In the genomic region with DNA sequence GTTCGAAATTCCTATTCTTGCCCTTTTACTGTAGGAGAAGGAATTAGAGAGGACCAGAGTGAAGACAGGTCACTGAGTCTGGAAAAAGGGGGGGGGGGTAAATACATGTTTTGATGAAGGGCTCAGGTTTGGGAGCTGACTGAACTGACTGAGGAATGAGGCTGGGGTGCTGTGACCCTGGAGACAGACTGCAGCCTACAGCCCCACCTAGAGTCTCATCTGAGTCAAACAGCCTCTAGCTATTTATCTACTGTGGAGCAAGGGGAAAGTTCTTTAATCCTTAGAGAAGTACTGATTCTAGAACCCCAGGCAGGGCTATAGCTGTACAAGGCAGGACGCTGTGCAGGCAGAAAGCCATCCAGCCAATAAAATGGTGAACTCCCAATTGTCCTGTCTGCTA, we compare ENCODE assay signal across 16 mouse cellular contexts.
A peak's percentile ranks its signal among the peaks of the same experiment; 100 is the strongest.
DNase-seq lines count a peak whose midpoint lies in the region; ATAC-seq and TF ChIP-seq lines count a peak whose summit lies in the region.
"Had no signal": no experiment of that assay in that cellular context is flagged by ENCODE, and none has a peak within 500 bp of the region (broad histone marks: within the 10 kb centered on the region; RNA-seq: fewer than 3 reads in every experiment).

No protein-coding gene starts in this region.

- TF ChIP-seq EP300 in MEL (IDR thresholded peaks at IDR 0.05; ENCODE audit: low read depth in 1 of 2, low read length in 2 of 2), result no peak

- no peak overlapping the region for H3K4me3 ChIP-seq in heart, embryonic 14.5 days (ENCODE audit: control insufficient read depth in 1 of 2, insufficient read depth in 1 of 2, low read depth in 1 of 2, low read length in 2 of 2)
- no peak overlapping the region for H3K4me3 ChIP-seq in lung, adult 2 months (replicated peaks; ENCODE audit: extremely low read depth, low read depth, low read length)
- H3K4me3 ChIP-seq in MEL (ENCODE audit: control insufficient read depth in 1 of 2, insufficient read depth in 1 of 2, low read depth in 2 of 2, low read length in 2 of 2), result no peak overlapping the region
- no peak overlapping the region for H3K4me3 ChIP-seq in forebrain, embryonic 16.5 days (replicated peaks; ENCODE audit: low read length)
- H3K4me3 ChIP-seq: embryonic facial prominence, embryonic 13.5 days; liver, embryonic 13.5 days; neural tube, embryonic 15.5 days; stomach, embryonic 15.5 days had no signal

- no peak overlapping the region for H3K9ac ChIP-seq in heart, embryonic 14.5 days (ENCODE audit: low read length)
- no peak overlapping the region for H3K9ac ChIP-seq in MEL (ENCODE audit: control insufficient read depth, low read depth, low read length, poor library complexity, severe bottlenecking)
- H3K9ac ChIP-seq in forebrain, embryonic 16.5 days (replicated peaks; ENCODE audit: low read depth, low read length), result no peak overlapping the region
- H3K9ac ChIP-seq: embryonic facial prominence, embryonic 13.5 days; liver, embryonic 13.5 days; neural tube, embryonic 15.5 days; stomach, embryonic 15.5 days had no signal

- peak overlapping the region; percentile 56 to 88; a peak in 3 of 4 replicates for H3K27ac ChIP-seq in heart, embryonic 14.5 days (replicated peaks in 1 of 2; ENCODE audit: control insufficient read depth in 1 of 2, insufficient read depth in 1 of 2, low read depth in 2 of 2, low read length in 2 of 2)
- no peak overlapping the region for H3K27ac ChIP-seq in MEL (ENCODE audit: control insufficient read depth, low read depth, low read length)
- no peak overlapping the region for H3K27ac ChIP-seq in forebrain, embryonic 16.5 days (ENCODE audit: low read length)
- H3K27ac ChIP-seq: embryonic facial prominence, embryonic 13.5 days; liver, embryonic 13.5 days; neural tube, embryonic 15.5 days; stomach, embryonic 15.5 days had no signal

- peak; percentile 39 for TF ChIP-seq RAD21 in MEL (IDR thresholded peaks at IDR 0.05; ENCODE audit: low read depth, low read length)

- no peak for TF ChIP-seq POLR2A in lung, adult 2 months (IDR thresholded peaks at IDR 0.05; ENCODE audit: borderline replicate concordance, extremely low read depth, low read depth, low read length)
- no peak for TF ChIP-seq POLR2A in MEL (IDR thresholded peaks at IDR 0.05; ENCODE audit: control insufficient read depth in 1 of 2, insufficient read depth in 1 of 2, low read depth in 1 of 2, low read length in 2 of 2, poor library complexity in 1 of 2)

- no peaks in the 10 kb centered on the region for H3K27me3 ChIP-seq in heart, embryonic 14.5 days (ENCODE audit: control insufficient read depth, insufficient read depth, low read length)
- H3K27me3 ChIP-seq in MEL (ENCODE audit: control insufficient read depth in 1 of 2, insufficient read depth in 2 of 2, low read length in 2 of 2), result no peaks in the 10 kb centered on the region
- H3K27me3 ChIP-seq in forebrain, embryonic 16.5 days (replicated peaks; ENCODE audit: control insufficient read depth, insufficient read depth, low read length), result no peaks in the 10 kb centered on the region
- H3K27me3 ChIP-seq: embryonic facial prominence, embryonic 13.5 days; liver, embryonic 13.5 days; neural tube, embryonic 15.5 days; stomach, embryonic 15.5 days had no signal

- H3K4me2 ChIP-seq in heart, embryonic 14.5 days (ENCODE audit: low read length), result no peak overlapping the region
- H3K4me2 ChIP-seq in forebrain, embryonic 16.5 days (ENCODE audit: low read length), result no peak overlapping the region
- H3K4me2 ChIP-seq: embryonic facial prominence, embryonic 13.5 days; liver, embryonic 13.5 days; neural tube, embryonic 15.5 days; stomach, embryonic 15.5 days had no signal

- H3K9me3 ChIP-seq in heart, embryonic 14.5 days (ENCODE audit: control insufficient read depth, low read length), result no peaks in the 10 kb centered on the region
- H3K9me3 ChIP-seq in MEL (replicated peaks; ENCODE audit: insufficient read depth, low read length), result no peaks in the 10 kb centered on the region
- no peaks in the 10 kb centered on the region for H3K9me3 ChIP-seq in forebrain, embryonic 16.5 days (ENCODE audit: control insufficient read depth, low read length)
- H3K9me3 ChIP-seq: embryonic facial prominence, embryonic 13.5 days; liver, embryonic 13.5 days; neural tube, embryonic 15.5 days; stomach, embryonic 15.5 days had no signal

- ATAC-seq in heart, embryonic 14.5 days (ENCODE audit: insufficient number of reproducible peaks, insufficient read depth, low FRiP score, low read depth), result no peak
- peak; percentile 45; the same call in 1 of the 2 replicates for ATAC-seq in forebrain, embryonic 16.5 days
- no peak for ATAC-seq in erythroblast, adult 5-6 weeks (replicated peaks; ENCODE audit: low FRiP score, poor library complexity, severe bottlenecking)

- 79% methylated on average over 2 of the region's 2 CpGs for WGBS in heart, embryonic 14.5 days
- 75% methylated on average over 2 of the region's 2 CpGs for WGBS in lung, adult 2 months
- WGBS in forebrain, embryonic 16.5 days, result 71% methylated on average over 2 of the region's 2 CpGs

- no peak for DNase-seq in heart, postnatal 4 days
- DNase-seq in lung, adult 2 months, result no peak
- no peak for DNase-seq in lung, postnatal 10 days
- DNase-seq in MEL (ENCODE audit: low read depth, low spot score), result peak; percentile 11
- DNase-seq in thymus, postnatal 25 days, result no peak
- DNase-seq: adrenal gland, adult 8-10 months; kidney, adult 8-10 months; liver, embryonic 13.5 days; midbrain, embryonic 14.5 days; right cerebral cortex, postnatal 14 days had no signal

- peak; percentile 17; the same call in 1 of the 2 replicates for TF ChIP-seq CTCF in lung, adult 2 months (IDR thresholded peaks at IDR 0.05; ENCODE audit: insufficient read depth, low read length)
- TF ChIP-seq CTCF in MEL (IDR thresholded peaks at IDR 0.05 in 2 of 3, conservative IDR thresholded peaks at IDR 0.05 in 1 of 3; ENCODE audit: control insufficient read depth in 1 of 3, insufficient read depth in 1 of 3, low read depth in 2 of 3, low read length in 3 of 3, poor library complexity in 1 of 3, severe bottlenecking in 1 of 3), result peak in 2 of 3 experiments; percentile 8 to 38; a peak in 4 of 6 replicates

- H3K79me2 ChIP-seq in MEL (ENCODE audit: control insufficient read depth, insufficient read depth, low read length, poor library complexity), result no peaks in the 10 kb centered on the region

- H3K36me3 ChIP-seq in heart, embryonic 14.5 days (ENCODE audit: control insufficient read depth, insufficient read depth, low read length), result no peaks in the 10 kb centered on the region
- no peaks in the 10 kb centered on the region for H3K36me3 ChIP-seq in MEL (ENCODE audit: control insufficient read depth in 1 of 2, insufficient read depth in 2 of 2, low read length in 2 of 2)
- no peaks in the 10 kb centered on the region for H3K36me3 ChIP-seq in forebrain, embryonic 16.5 days (ENCODE audit: control insufficient read depth, insufficient read depth)
- H3K36me3 ChIP-seq: embryonic facial prominence, embryonic 13.5 days; liver, embryonic 13.5 days; neural tube, embryonic 15.5 days; stomach, embryonic 15.5 days had no signal

- peaks cover 14 to 25% of the 10 kb centered on the region in 2 experiments for H3K4me1 ChIP-seq in heart, embryonic 14.5 days (ENCODE audit: control insufficient read depth in 2 of 2, insufficient read depth in 2 of 2, low read length in 2 of 2)
- no peaks in the 10 kb centered on the region for H3K4me1 ChIP-seq in lung, adult 2 months (ENCODE audit: control insufficient read depth, insufficient read depth, low read length)
- no peaks in the 10 kb centered on the region for H3K4me1 ChIP-seq in MEL (ENCODE audit: control insufficient read depth in 1 of 2, insufficient read depth in 2 of 2, low read length in 2 of 2)
- 0 out of 2 replicates have a peak, but pooled peaks cover 5% of the 10 kb centered on the region for H3K4me1 ChIP-seq in forebrain, embryonic 16.5 days (replicated peaks; ENCODE audit: control insufficient read depth, insufficient read depth, low read length)
- H3K4me1 ChIP-seq: liver, embryonic 13.5 days; stomach, embryonic 15.5 days had no signal

TF ChIP-seq in MEL, 35 proteins besides CTCF, POLR2A, EP300 and RAD21:
- TF ChIP-seq NRF1 (IDR thresholded peaks at IDR 0.05; ENCODE audit: insufficient read depth, low read depth, low read length, poor library complexity, severe bottlenecking), result no peak
- no peak for TF ChIP-seq CHD1 (IDR thresholded peaks at IDR 0.05; ENCODE audit: low read depth, low read length)
- TF ChIP-seq SIN3A (IDR thresholded peaks at IDR 0.05; ENCODE audit: low read length), result no peak
- no peak for TF ChIP-seq TCF12 (IDR thresholded peaks at IDR 0.05; ENCODE audit: low read depth, low read length)
- no peak for TF ChIP-seq MEF2A (IDR thresholded peaks at IDR 0.05; ENCODE audit: extremely low read depth, insufficient replicate concordance, low read depth, low read length, poor library complexity, severe bottlenecking)
- no peak for TF ChIP-seq USF1 (IDR thresholded peaks at IDR 0.05; ENCODE audit: low read depth, low read length)
- TF ChIP-seq RCOR1 (IDR thresholded peaks at IDR 0.05; ENCODE audit: low read depth, low read length), result no peak
- no peak for TF ChIP-seq MXI1 (IDR thresholded peaks at IDR 0.05; ENCODE audit: low read depth, low read length)
- no peak for TF ChIP-seq JUND (IDR thresholded peaks at IDR 0.05; ENCODE audit: low read depth, low read length)
- no peak for TF ChIP-seq BHLHE40 (IDR thresholded peaks at IDR 0.05; ENCODE audit: borderline replicate concordance, low read depth, low read length)
- no peak for TF ChIP-seq ETS1 (IDR thresholded peaks at IDR 0.05; ENCODE audit: low read depth, low read length)
- no peak for TF ChIP-seq ELF1 (IDR thresholded peaks at IDR 0.05; ENCODE audit: low read depth, low read length)
- no peak for TF ChIP-seq ZKSCAN1 (IDR thresholded peaks at IDR 0.05; ENCODE audit: low read depth, low read length)
- 0 out of 2 replicates have a peak, but pooled peaks have one; percentile 12 for TF ChIP-seq SMC3 (IDR thresholded peaks at IDR 0.05; ENCODE audit: low read depth, low read length)
- TF ChIP-seq NELFE (IDR thresholded peaks at IDR 0.05; ENCODE audit: low read depth, low read length), result no peak
- TF ChIP-seq MAX (IDR thresholded peaks at IDR 0.05; ENCODE audit: low read length), result no peak
- 0 out of 2 replicates have a peak, but pooled peaks have one; percentile 12 for TF ChIP-seq ZC3H11A (IDR thresholded peaks at IDR 0.05; ENCODE audit: low read depth, low read length)

Comparison
In these comparisons a context has a peak if more than half of its experiments do, and no peak if none do; other contexts are left out.
1. H3K27ac ChIP-seq: peak in heart, embryonic 14.5 days (2 of 2); none in MEL (single experiment) and forebrain, embryonic 16.5 days (single experiment).